Mouse (Mus musculus): ENCODE data around the gene Clec1a. TPM values are rescaled to one million over a fixed set of nuclear protein-coding genes. Genes with fewer than 3 reads are reported as not detected.

Clec1a gene
- polyA plus RNA-seq, 1 experiment from 2014 or later = 1.0 TPM

DNA sequence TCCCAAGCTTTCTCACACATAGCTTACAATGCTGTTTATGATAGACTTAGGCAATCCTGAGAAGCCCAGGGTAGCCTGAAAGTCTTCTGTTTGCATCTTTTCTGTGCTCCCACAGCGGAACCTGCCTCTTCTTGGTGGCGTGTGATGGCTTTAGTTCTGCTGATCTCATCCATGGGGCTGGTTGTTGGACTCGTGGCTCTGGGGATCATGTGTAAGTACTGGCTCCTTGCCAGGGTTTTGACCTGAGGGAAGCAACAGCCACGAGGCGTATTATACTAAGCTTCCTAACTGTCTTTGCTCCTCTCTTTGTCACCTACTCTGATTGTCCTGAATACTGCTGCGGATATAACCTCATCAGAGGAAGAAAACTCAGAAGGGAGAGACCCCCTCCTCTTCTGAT lies 51.9 kb downstream of the Clec1a start:
- Histone ChIP-seq H3K36me3 (replicated peaks; ENCODE audit: insufficient read depth, low read length) (no peaks in the 10 kb centered on the region), H3K4me3 (ENCODE audit: low read depth, low read length) (no peak overlapping the region), H3K9ac (replicated peaks) (no peak overlapping the region), H3K9me3 (ENCODE audit: low read length) (no peaks in the 10 kb centered on the region), H3K4me2 (ENCODE audit: low read depth, low read length) (no peak overlapping the region), H3K27ac (ENCODE audit: low read depth) (0 out of 2 replicates have a peak overlapping the region, but pooled peaks have one; percentile 19), H3K27me3 (ENCODE audit: insufficient read depth, low read length) (no peaks in the 10 kb centered on the region), H3K4me1 (ENCODE audit: insufficient read depth) (0 out of 2 replicates have a peak, but pooled peaks cover 3% of the 10 kb centered on the region)
- peak; percentile 66 for DNase-seq
- ATAC-seq = peak; percentile 83
- 43% methylated on average over 6 of the region's 6 CpGs for WGBS (ENCODE audit: insufficient replicate concordance)
- TF ChIP-seq CTCF (IDR thresholded peaks at IDR 0.05; ENCODE audit: low read depth) = no peak
- TF ChIP-seq EP300 (IDR thresholded peaks at IDR 0.05; ENCODE audit: low read depth) = no peak

DNA sequence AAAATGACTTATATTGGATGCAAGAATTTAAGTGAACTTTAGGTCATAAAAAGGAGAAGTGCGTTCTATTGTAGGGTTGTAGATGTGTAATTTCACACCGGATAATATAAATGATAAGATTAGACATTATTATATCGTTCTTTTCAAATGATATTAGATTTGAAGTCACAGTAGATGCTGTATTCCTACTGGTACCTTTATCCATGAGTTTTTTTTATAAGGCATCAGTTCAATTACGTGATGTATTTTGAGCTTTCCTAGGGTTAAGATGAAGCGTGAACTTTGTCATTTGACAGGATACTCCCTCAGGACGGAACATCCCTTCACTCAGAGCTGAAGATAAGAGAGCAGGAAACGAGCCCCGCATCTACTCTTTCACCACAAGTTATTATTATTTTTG lies 54.8 kb downstream of the Clec1a start, which contains the start of gene Clec1b:
Gene Clec1b, plus strand, starts transcription at position 301 of the 400 bp plus-strand sequence.
- 0 out of 2 replicates have a peak within 1 kb of the TSS, but pooled peaks have one; percentile 4 for H3K4me3 ChIP-seq (ENCODE audit: low read depth, low read length)
- 0 out of 2 replicates have a peak, but pooled peaks cover 3% of the 10 kb centered on the region for H3K4me1 ChIP-seq (ENCODE audit: insufficient read depth)
- 57% methylated on average over 8 of the region's 8 CpGs for WGBS (ENCODE audit: insufficient replicate concordance)
- no peaks in the 10 kb centered on the region for H3K27me3 ChIP-seq (ENCODE audit: insufficient read depth, low read length)
- no peak for TF ChIP-seq CTCF (IDR thresholded peaks at IDR 0.05; ENCODE audit: low read depth)
- TF ChIP-seq EP300 (IDR thresholded peaks at IDR 0.05; ENCODE audit: low read depth) = peak; percentile 31; the same call in 1 of the 2 replicates
- no peak for DNase-seq
- no peaks in the 10 kb centered on the region for H3K36me3 ChIP-seq (replicated peaks; ENCODE audit: insufficient read depth, low read length)
- no peaks in the 10 kb centered on the region for H3K9me3 ChIP-seq (ENCODE audit: low read length)
- no peak within 1 kb of the TSS for H3K9ac ChIP-seq (replicated peaks)
- no peak for ATAC-seq
- H3K4me2 ChIP-seq (ENCODE audit: low read depth, low read length) = no peak within 1 kb of the TSS; the same call in 1 of the 2 replicates
- H3K27ac ChIP-seq (ENCODE audit: low read depth) = peak within 1 kb of the TSS; percentile 39; the same call in 1 of the 2 replicates

DNA sequence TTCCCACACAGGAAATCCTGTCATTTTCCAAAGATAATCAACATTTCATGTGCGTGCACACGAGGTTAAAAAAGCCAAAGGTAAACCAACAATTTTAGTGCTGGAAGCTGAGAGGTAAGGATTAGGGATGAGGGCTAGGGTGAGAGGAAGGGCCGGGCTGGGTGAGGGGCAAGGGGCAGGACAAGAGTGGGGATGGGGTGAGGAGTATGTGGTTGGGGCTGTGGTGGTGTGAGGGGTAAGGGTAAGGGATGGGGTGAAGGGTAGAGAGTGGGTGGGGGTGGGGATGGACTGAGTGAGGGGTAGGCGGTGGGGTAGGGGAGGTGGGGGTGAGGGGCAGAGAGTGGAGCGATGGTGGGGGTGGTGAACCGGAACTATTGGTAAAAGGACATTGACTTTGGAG lies 58.1 kb downstream of the Clec1a start:
- no peaks in the 10 kb centered on the region for H3K36me3 ChIP-seq (replicated peaks; ENCODE audit: insufficient read depth, low read length)
- no peaks in the 10 kb centered on the region for H3K4me1 ChIP-seq (ENCODE audit: insufficient read depth)
- 62% methylated on average over 6 of the region's 6 CpGs for WGBS (ENCODE audit: insufficient replicate concordance)
- no peak overlapping the region for H3K4me2 ChIP-seq (ENCODE audit: low read depth, low read length)
- H3K9ac ChIP-seq (replicated peaks) = no peak overlapping the region
- DNase-seq (no peak), ATAC-seq (no peak)
- H3K27me3 ChIP-seq (ENCODE audit: insufficient read depth, low read length) = no peaks in the 10 kb centered on the region
- H3K9me3 ChIP-seq (ENCODE audit: low read length) = no peaks in the 10 kb centered on the region
- no peak overlapping the region for H3K4me3 ChIP-seq (ENCODE audit: low read depth, low read length)
- no peak for TF ChIP-seq EP300 (IDR thresholded peaks at IDR 0.05; ENCODE audit: low read depth)
- no peak for TF ChIP-seq CTCF (IDR thresholded peaks at IDR 0.05; ENCODE audit: low read depth)
- no peak overlapping the region for H3K27ac ChIP-seq (ENCODE audit: low read depth)

DNA sequence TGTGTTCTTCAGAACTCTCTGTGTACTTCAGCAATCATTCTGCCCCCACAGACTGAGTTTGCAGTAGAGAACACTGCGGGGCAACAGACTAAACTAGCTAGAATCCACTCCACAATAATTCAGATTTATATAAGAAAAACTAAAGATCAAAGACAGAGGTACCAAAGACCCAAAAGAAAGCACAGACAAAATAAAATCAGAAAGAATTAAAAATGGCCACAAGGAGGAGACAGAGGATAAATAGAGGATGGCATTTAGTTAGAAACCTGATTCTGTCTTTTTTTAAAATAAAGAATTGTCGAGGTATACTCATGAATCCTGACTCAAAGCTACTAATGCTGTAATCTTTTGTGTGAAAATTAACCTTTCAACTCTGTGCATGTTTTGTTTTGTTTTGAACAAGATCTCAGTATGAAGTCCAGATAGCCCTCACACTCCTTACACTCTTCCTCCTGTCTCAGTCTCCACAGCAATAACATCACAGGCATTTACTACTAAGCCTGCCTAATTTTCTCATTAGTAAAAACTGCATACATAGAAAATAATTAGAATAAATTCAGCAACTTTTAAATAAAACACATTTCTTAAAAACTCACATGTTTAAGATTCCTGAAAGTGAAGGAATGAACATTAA lies 58.6 kb downstream of the Clec1a start:
- no peak for DNase-seq
- Histone ChIP-seq H3K4me2 (ENCODE audit: low read depth, low read length) (no peak overlapping the region), H3K27me3 (ENCODE audit: insufficient read depth, low read length) (no peaks in the 10 kb centered on the region)

DNA sequence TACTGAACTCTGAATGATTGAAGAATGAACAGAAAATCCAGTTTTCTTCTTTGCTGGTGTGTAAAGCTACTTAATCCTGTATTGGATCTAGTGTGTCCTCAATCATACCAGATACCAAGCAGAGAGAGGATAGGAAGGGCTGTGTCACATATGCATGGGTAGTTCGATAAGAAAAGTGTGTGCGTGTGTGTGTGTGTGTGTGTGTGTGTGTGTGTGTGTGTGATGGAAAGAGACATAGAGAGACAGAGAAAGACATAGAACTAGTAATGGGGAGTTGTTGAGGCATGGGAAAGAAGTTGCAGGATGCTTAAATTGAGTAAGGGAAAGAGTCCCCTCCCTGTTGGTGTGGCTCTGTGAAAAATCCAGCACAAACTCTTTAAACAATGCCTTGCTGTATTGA lies 66.0 kb downstream of the Clec1a start, which contains the start of gene Clec12b:
Gene Clec12b, minus strand, starts transcription at position 101 of the 400 bp plus-strand sequence.
- WGBS (ENCODE audit: insufficient replicate concordance) = 77% methylated on average over 2 of the region's 2 CpGs
- Histone ChIP-seq H3K27ac (ENCODE audit: low read depth) (no peak within 1 kb of the TSS), H3K4me2 (ENCODE audit: low read depth, low read length) (no peak within 1 kb of the TSS), H3K9ac (replicated peaks) (no peak within 1 kb of the TSS), H3K4me3 (ENCODE audit: low read depth, low read length) (no peak within 1 kb of the TSS), H3K36me3 (replicated peaks; ENCODE audit: insufficient read depth, low read length) (no peaks in the 10 kb centered on the region), H3K27me3 (ENCODE audit: insufficient read depth, low read length) (no peaks in the 10 kb centered on the region), H3K9me3 (ENCODE audit: low read length) (no peaks in the 10 kb centered on the region), H3K4me1 (ENCODE audit: insufficient read depth) (no peaks in the 10 kb centered on the region)
- no peak for TF ChIP-seq CTCF (IDR thresholded peaks at IDR 0.05; ENCODE audit: low read depth)
- no peak for TF ChIP-seq EP300 (IDR thresholded peaks at IDR 0.05; ENCODE audit: low read depth)
- ATAC-seq (no peak), DNase-seq (no peak)

More for the DNA sequence above, 58.6 kb downstream of the Clec1a start:
- no peaks in the 10 kb centered on the region for H3K4me1 ChIP-seq (ENCODE audit: insufficient read depth)
- no peak overlapping the region for H3K27ac ChIP-seq (ENCODE audit: low read depth)
- TF ChIP-seq CTCF (IDR thresholded peaks at IDR 0.05; ENCODE audit: low read depth) = peak; percentile 66
- no peak for TF ChIP-seq EP300 (IDR thresholded peaks at IDR 0.05; ENCODE audit: low read depth)
- H3K36me3 ChIP-seq (replicated peaks; ENCODE audit: insufficient read depth, low read length) = no peaks in the 10 kb centered on the region
- no peak overlapping the region for H3K4me3 ChIP-seq (ENCODE audit: low read depth, low read length)
- ATAC-seq = no peak
- no peak overlapping the region for H3K9ac ChIP-seq (replicated peaks)
- no peaks in the 10 kb centered on the region for H3K9me3 ChIP-seq (ENCODE audit: low read length)
- WGBS (ENCODE audit: insufficient replicate concordance) = 17% methylated on average over 2 of the region's 2 CpGs

DNA sequence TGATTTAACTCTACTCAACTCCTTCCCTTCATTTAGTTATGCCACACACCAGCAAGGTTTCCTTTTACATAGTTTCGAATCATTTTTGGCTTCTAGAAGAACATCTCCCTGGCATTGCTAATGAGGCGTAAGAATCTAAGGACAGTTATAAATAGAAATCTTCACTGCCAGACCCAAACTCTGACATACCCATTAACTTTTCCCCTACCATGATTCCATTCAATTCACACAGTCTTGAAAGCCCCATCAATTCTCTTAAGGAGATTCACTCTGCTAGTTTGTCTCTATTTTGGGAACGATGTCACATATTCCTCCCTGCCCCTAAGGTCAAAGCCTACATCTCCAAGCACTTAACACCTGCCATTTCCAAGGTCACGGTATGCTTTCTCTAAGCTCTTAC lies 66.8 kb downstream of the Clec1a start:
- Histone ChIP-seq H3K27ac (ENCODE audit: low read depth) (no peak overlapping the region), H3K9me3 (ENCODE audit: low read length) (no peaks in the 10 kb centered on the region), H3K36me3 (replicated peaks; ENCODE audit: insufficient read depth, low read length) (no peaks in the 10 kb centered on the region), H3K9ac (replicated peaks) (no peak overlapping the region), H3K4me1 (ENCODE audit: insufficient read depth) (no peaks in the 10 kb centered on the region), H3K4me2 (ENCODE audit: low read depth, low read length) (no peak overlapping the region), H3K4me3 (ENCODE audit: low read depth, low read length) (no peak overlapping the region), H3K27me3 (ENCODE audit: insufficient read depth, low read length) (no peaks in the 10 kb centered on the region)
- no peak for TF ChIP-seq EP300 (IDR thresholded peaks at IDR 0.05; ENCODE audit: low read depth)
- no peak for TF ChIP-seq CTCF (IDR thresholded peaks at IDR 0.05; ENCODE audit: low read depth)
- DNase-seq (no peak), ATAC-seq (no peak)
- WGBS (ENCODE audit: insufficient replicate concordance) = 77% methylated on average over 4 of the region's 4 CpGs
